Mouse (Mus musculus) forebrain, embryonic 14.5 days (tissue): ENCODE data around the gene Uck1. TPM values are rescaled to one million over a fixed set of nuclear protein-coding genes. Genes with fewer than 3 reads are reported as not detected.
"Not testable (repeated sequence)": the region's sequence is repeated elsewhere in the genome, so short reads cannot be mapped to it uniquely, and the experiment has no call there.

Source experiments
- ATAC-seq: fragments of 200-750 bp; cut with Nextera tagmentation; 2 replicates; pipeline ENCODE4 v1.8.0; 2017; ENCODE audit warnings: mild to moderate bottlenecking, moderate library complexity
- DNase-seq: peaks from one replicate; pipeline ENCODE4 v3.0.0-alpha.2; 2015; ENCODE audit warnings: low spot score
- H3K27ac ChIP-seq: fragments of 300-500 bp; sonication (generic); 2 replicates; pipeline ENCODE4 v1.5.1; 2014; ENCODE audit warnings: low read depth, mild to moderate bottlenecking, control low read depth, low read length, moderate library complexity
- H3K27me3 ChIP-seq: fragments of 300-500 bp; sonication (generic); replicated peaks from 2 replicates; pipeline ENCODE4 v1.6.1; 2014; ENCODE audit warnings: low read length, control low read depth, mixed read lengths; ENCODE audit not compliant: control insufficient read depth, insufficient read depth
- H3K36me3 ChIP-seq: fragments of 300-500 bp; sonication (generic); 2 replicates; pipeline ENCODE4 v1.6.1; 2014; ENCODE audit warnings: low read length, control low read depth; ENCODE audit not compliant: control insufficient read depth, insufficient read depth
- H3K4me1 ChIP-seq: fragments of 300-500 bp; sonication (generic); 2 replicates; pipeline ENCODE4 v1.6.1; 2014; ENCODE audit warnings: antibody characterized with exemption, low read length, control low read depth; ENCODE audit not compliant: control insufficient read depth, insufficient read depth
- H3K4me2 ChIP-seq: fragments of 300-500 bp; sonication (generic); 2 replicates; pipeline ENCODE4 v1.6.1; 2014; ENCODE audit warnings: mild to moderate bottlenecking, control low read depth, low read length
- H3K4me3 ChIP-seq: fragments of 300-500 bp; sonication (generic); 2 replicates; pipeline ENCODE4 v1.5.1; 2014; ENCODE audit warnings: low read depth, low read length, control low read depth
- H3K9ac ChIP-seq: fragments of 300-500 bp; sonication (generic); 2 replicates; pipeline ENCODE4 v1.6.1; 2014; ENCODE audit warnings: mild to moderate bottlenecking, low read length, control low read depth, moderate library complexity
- H3K9me3 ChIP-seq: fragments of 300-500 bp; sonication (generic); replicated peaks from 2 replicates; pipeline ENCODE4 v1.6.1; 2016; ENCODE audit warnings: low read length, control low read depth, mixed read lengths; ENCODE audit not compliant: control insufficient read depth
- WGBS: fragments of 180-500 bp; shearing (Covaris S2); extraction: QIAGEN DNeasy Blood & Tissue Kit; methylation state at CpG from one replicate; pipeline ENCODE4 v1.1.7; 2014; 5-methylcytosine and 5-hydroxymethylcytosine counted together
- polyA plus RNA-seq: library from polyadenylated mRNA; unstranded; fragments of >200 nt; fragmentation: Nextera tagmentation; extraction: Ambion mirVana; gene quantifications from 2 replicates; pipeline ENCODE4 v1.2.1, GENCODE M21; 2014

Uck1 gene
- polyA plus RNA-seq, 1 experiment from 2014 or later: 84.2 TPM

DNA sequence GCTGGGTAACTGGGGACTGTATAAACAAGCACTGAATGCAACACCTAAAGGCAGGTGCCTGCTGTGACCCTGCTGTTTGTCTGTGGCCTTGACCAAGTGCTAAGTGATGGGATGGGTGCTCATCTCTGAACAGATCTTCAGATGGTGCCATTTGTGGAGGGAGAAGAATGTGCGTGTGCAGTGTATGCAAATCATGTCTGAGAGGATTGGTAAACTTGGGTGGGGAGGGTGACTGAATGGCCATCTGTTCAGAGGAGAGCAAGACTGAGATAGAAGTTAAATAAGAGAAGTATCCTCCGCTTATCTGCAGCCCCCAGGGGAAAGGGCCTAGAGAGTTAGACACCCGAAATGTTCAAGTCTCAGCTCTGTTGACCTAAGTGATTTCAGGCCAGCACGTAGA, 39.5 kb upstream of the Uck1 start:
- no peak overlapping the region for H3K27ac ChIP-seq
- H3K9me3 ChIP-seq: no peaks in the 10 kb centered on the region
- DNase-seq (no peak), ATAC-seq (no peak)
- H3K9ac ChIP-seq: no peak overlapping the region
- H3K4me1 ChIP-seq: no peaks in the 10 kb centered on the region
- H3K4me2 ChIP-seq: no peak overlapping the region
- no peaks in the 10 kb centered on the region for H3K27me3 ChIP-seq
- WGBS: 85% methylated on average over 4 of the region's 4 CpGs
- H3K4me3 ChIP-seq: no peak overlapping the region
- peaks cover 75% of the 10 kb centered on the region for H3K36me3 ChIP-seq

DNA sequence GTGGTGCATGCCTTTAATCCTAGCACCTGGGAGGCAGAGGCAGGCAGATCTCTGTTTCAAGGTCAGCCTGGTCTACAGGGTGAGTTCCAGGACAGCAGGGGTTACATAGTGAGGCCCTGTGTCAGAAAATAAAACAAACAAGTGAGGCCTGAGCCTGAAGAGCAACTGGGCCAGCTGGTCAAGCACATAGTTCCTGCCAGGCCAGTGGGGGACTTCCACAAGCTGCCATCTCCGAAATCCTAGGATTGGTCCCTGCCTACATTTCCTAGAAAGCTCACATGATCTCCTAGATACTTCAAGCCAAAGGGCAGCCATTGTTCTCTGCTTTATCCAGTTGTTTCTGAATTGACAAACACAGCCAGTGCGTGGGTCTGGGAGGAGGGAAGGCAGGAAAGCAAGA, 35.9 kb upstream of the Uck1 start:
- H3K27me3 ChIP-seq, H3K4me3 ChIP-seq, H3K4me1 ChIP-seq, H3K9me3 ChIP-seq, H3K27ac ChIP-seq, DNase-seq, H3K4me2 ChIP-seq, H3K9ac ChIP-seq, ATAC-seq: not testable (repeated sequence)
- 91% methylated on average over 2 of the region's 2 CpGs for WGBS
- peaks cover 63% of the 10 kb centered on the region for H3K36me3 ChIP-seq

DNA sequence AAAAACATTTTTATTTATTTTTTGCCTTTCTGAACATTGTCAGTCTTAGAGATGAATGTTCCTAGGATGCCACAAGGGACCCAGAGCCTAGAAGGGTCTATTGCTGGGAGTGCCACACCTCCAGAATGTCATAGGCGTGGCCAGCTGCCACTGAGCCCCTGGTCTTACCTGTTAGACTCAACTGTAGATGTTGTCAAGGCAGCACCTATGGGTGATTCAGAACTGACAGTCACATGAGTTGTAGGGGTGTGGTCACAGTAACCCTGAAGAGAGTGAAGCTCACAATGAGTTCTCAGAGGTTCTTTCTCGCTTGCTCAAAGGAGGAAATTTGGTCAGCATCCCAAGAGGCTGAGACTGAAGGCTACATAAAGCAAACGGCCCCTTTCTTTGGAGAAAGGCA, 35.3 kb upstream of the Uck1 start:
- no peak for ATAC-seq
- WGBS: 78% methylated on average over 3 of the region's 3 CpGs
- Histone ChIP-seq H3K4me3 (no peak overlapping the region), H3K4me2 (no peak overlapping the region), H3K9ac (no peak overlapping the region), H3K9me3 (no peaks in the 10 kb centered on the region), H3K27ac (no peak overlapping the region), H3K27me3 (no peaks in the 10 kb centered on the region), H3K4me1 (no peaks in the 10 kb centered on the region), H3K36me3 (peaks cover 61% of the 10 kb centered on the region)
- no peak for DNase-seq

DNA sequence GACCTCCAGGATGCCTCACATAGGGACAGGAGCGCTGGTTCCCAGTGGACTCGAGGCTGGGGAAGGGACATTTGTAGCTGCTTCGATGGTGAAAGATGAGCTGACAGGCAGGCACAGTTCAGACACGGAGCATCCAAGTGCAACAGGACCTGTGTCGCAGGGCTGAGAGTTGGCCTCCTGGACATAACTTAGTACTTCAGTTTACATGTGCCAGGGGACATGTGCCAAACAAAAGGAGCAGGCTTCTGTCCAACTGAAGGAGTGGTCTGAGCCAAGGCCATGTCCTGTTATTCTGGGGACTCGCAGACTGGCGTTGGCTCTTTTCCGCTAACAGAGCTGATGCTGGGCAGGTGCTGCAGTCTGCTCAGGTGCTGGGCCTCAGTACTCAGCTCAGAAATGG, 34.4 kb upstream of the Uck1 start:
- H3K36me3 ChIP-seq: peaks cover 51% of the 10 kb centered on the region
- no peak overlapping the region for H3K4me3 ChIP-seq
- WGBS: 85% methylated on average over 8 of the region's 8 CpGs
- ATAC-seq: no peak
- no peak overlapping the region for H3K4me2 ChIP-seq
- no peak for DNase-seq
- no peak overlapping the region for H3K27ac ChIP-seq
- no peaks in the 10 kb centered on the region for H3K27me3 ChIP-seq
- peaks cover under 1% of the 10 kb centered on the region; the same call in 1 of the 2 replicates for H3K4me1 ChIP-seq
- H3K9me3 ChIP-seq: no peaks in the 10 kb centered on the region
- no peak overlapping the region for H3K9ac ChIP-seq

DNA sequence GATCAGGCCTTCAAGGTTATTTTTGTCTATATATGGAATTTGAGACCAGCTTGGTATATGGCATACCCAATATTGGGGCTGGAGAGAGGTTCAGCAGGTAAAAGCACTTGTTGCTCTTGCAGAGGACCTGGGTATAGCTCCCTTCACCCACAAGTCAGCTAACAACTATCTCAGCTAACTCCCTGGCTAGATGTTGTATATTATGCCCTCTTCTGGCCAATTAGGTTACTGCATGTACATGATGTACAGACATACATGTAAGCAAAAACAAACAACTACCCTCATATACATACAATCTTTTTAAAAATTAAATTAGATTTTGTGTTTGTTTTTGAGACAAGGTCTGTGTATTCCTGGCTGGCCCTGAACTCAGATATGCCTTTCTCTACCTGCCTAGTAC, 29.6 kb upstream of the Uck1 start:
- peak; percentile 64 for DNase-seq
- H3K4me3 ChIP-seq: no peak overlapping the region; the same call in 1 of the 2 replicates

DNA sequence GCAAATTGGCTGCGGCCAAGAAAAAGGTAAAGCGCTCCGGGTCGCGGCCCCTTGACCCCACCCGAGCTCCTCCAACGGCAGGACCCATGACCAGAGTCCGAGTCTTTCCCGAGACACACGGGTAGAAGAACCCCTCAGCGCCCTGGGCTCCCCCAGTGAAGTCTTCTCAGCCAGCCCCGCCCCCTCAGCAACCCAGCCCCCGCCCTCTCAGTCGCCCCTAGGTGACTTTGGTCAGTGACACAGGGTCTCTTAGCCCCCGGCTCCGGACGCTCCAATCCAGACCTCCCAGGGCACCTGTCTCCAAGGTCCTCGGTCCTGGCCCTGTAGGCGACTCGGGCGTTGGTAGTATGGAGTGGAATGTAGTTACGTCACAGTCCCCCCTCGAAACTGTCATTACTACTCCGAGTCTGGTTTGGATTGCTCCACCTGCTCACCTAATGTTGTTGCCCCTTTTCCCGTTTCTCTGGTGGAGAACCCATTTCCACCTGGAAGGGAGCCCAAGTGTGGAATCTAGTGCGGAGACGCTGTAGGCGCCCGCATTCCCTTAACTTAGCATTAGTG, 28.5 kb upstream of the Uck1 start:
- Histone ChIP-seq H3K4me1 (peaks cover 16% of the 10 kb centered on the region), H3K27me3 (no peaks in the 10 kb centered on the region), H3K27ac (peak overlapping the region; percentile 23; the same call in 1 of the 2 replicates), H3K4me3 (peak overlapping the region; percentile 82), H3K9me3 (no peaks in the 10 kb centered on the region), H3K9ac (peak overlapping the region; percentile 84), H3K36me3 (peaks cover 36% of the 10 kb centered on the region), H3K4me2 (peak overlapping the region; percentile 83)
- peak; percentile 35 for ATAC-seq
- 3% methylated on average over 26 of the region's 29 CpGs for WGBS
- DNase-seq: peak; percentile 41

More for the DNA sequence above, 29.6 kb upstream of the Uck1 start:
- H3K36me3 ChIP-seq: peaks cover 36% of the 10 kb centered on the region
- H3K27me3 ChIP-seq: no peaks in the 10 kb centered on the region
- H3K9me3 ChIP-seq: no peaks in the 10 kb centered on the region
- no peak overlapping the region for H3K9ac ChIP-seq
- ATAC-seq: no peak
- H3K4me1 ChIP-seq: peaks cover 16% of the 10 kb centered on the region
- H3K4me2 ChIP-seq: peak overlapping the region; percentile 83; the same call in 1 of the 2 replicates
- no peak overlapping the region for H3K27ac ChIP-seq

DNA sequence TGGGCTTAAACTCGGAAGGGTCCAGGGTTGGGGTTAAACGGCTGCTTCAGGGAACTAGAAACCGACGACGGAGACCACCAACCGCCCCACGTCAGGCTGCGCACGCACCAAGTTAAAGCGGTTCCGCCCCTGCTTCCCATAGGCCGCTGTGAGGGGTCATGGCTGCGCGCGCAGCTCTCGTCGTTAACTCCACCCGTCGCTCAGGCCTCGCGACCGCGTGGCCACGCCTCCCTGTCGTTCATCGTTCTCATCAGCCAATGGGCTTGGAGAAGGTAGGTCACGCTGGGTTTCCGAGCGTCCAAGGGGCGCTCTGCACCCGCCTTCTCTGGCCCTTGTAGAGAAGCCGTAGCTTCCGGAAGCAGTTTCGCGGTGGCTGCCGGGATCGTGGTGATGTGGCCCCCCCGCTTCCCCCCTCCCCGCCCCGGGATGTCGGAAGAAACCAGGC, 28.0 kb upstream of the Uck1 start, which contains the start of gene Swi5:
Gene Swi5, minus strand, starts transcription at position 153 of the 445 bp plus-strand sequence.
- WGBS: 0% methylated on average over 30 of the region's 41 CpGs
- peak; percentile 100 for DNase-seq
- ATAC-seq: peak; percentile 99
- Histone ChIP-seq H3K4me1 (peaks cover 16% of the 10 kb centered on the region), H3K27ac (peak within 1 kb of the TSS; percentile 23; the same call in 1 of the 2 replicates), H3K27me3 (no peaks in the 10 kb centered on the region), H3K4me3 (peak within 1 kb of the TSS; percentile 82), H3K36me3 (peaks cover 32% of the 10 kb centered on the region), H3K9ac (peak within 1 kb of the TSS; percentile 85), H3K4me2 (peak within 1 kb of the TSS; percentile 90), H3K9me3 (no peaks in the 10 kb centered on the region)

DNA sequence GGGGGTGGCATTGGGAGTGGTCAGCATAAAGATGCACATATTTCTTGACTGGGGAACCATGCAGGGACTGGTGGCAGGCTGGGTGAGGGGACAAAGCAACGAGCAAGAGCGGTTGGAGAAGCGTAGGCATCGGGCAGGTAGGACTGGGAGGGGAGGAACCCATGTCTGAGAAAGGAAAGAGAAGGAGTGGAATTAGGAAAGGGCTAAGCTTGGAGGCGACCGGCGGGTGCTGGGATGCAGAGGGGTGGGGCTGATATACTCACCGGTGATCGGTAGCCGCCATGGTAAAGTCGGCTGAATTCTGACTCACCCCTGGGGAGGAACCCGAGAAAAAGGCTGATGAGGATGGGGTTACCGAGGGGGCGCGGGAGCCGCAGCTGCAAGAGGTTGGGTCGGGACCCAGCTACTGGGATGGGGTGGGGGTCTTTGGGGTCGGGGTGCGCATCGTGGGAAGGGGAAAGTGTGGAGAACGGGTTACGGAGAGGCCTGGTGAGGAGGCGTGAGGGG, 27.4 kb upstream of the Uck1 start, which contains the start of gene Golga2:
Gene Golga2, plus strand, starts transcription at position 51 of the 507 bp plus-strand sequence.
- no peaks in the 10 kb centered on the region for H3K27me3 ChIP-seq
- DNase-seq (no peak), ATAC-seq (no peak; the same call in 1 of the 2 replicates)
- H3K4me1 ChIP-seq: peaks cover 16% of the 10 kb centered on the region
- H3K36me3 ChIP-seq: peaks cover 33% of the 10 kb centered on the region
- peak within 1 kb of the TSS; percentile 85 for H3K9ac ChIP-seq
- H3K4me2 ChIP-seq: peak within 1 kb of the TSS; percentile 90
- H3K9me3 ChIP-seq: no peaks in the 10 kb centered on the region
- H3K4me3 ChIP-seq: peak within 1 kb of the TSS; percentile 82
- peak within 1 kb of the TSS; percentile 23; the same call in 1 of the 2 replicates for H3K27ac ChIP-seq
- WGBS: 0% methylated on average over 22 of the region's 23 CpGs

DNA sequence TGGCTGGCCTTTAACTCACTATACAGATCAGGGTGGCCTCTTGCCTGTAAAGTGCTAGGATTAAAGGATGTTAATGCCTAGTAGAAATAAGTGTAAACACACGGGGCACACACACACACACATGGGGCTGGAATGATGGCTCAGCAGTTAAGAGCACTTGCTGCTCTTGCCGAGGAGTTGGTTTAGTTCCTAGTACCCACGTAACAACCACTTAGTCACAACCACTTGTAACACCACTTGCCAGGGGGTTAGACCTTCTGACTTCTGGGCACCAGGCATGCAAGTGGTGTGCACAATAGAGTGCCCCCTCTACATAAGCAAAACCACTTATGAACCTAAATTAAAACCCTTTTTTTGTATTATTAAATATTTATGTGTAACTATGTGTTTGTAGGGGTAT, 24.0 kb upstream of the Uck1 start:
- Histone ChIP-seq H3K4me3 (no peak overlapping the region), H3K4me1 (peaks cover 12% of the 10 kb centered on the region), H3K36me3 (peaks cover 57% of the 10 kb centered on the region), H3K9me3 (no peaks in the 10 kb centered on the region), H3K9ac (no peak overlapping the region), H3K27ac (no peak overlapping the region), H3K4me2 (no peak overlapping the region), H3K27me3 (no peaks in the 10 kb centered on the region)
- 96% methylated on average over 3 of the region's 3 CpGs for WGBS
- no peak for DNase-seq
- no peak for ATAC-seq
